Mouse (Mus musculus) spleen, adult 2 months (tissue): Measurements from ENCODE around the gene Gm13272.

Experiments
- CTCF ChIP-seq: fragments of 200-500 bp; IDR thresholded peaks from 2 replicates; pipeline ENCODE4 v1.5.1; 2011; ENCODE audit warnings: mild to moderate bottlenecking, inconsistent platforms; ENCODE audit not compliant: insufficient read depth, insufficient read length, insufficient replicate concordance; ENCODE audit errors: extremely low read depth
- POLR2A ChIP-seq: fragments of 200-500 bp; IDR thresholded peaks from 2 replicates; pipeline ENCODE4 v1.6.1; 2011; ENCODE audit warnings: low read depth, low read length, inconsistent platforms

- TF ChIP-seq CTCF = no peak
- TF ChIP-seq POLR2A = no peak
Observed at GRCm38 (mm10) chr4:88819659-88820058, 40.0 kb downstream of the Gm13272 start, which contains the start of gene Ifna11.
